Mouse (Mus musculus): ENCODE results near the gene Tll2. TPM values are rescaled to one million over a fixed set of nuclear protein-coding genes. Genes with fewer than 3 reads are reported as not detected.

Gene Tll2
- total RNA-seq, 2 experiments from 2014 or later = 0.43 to 0.47 TPM

DNA sequence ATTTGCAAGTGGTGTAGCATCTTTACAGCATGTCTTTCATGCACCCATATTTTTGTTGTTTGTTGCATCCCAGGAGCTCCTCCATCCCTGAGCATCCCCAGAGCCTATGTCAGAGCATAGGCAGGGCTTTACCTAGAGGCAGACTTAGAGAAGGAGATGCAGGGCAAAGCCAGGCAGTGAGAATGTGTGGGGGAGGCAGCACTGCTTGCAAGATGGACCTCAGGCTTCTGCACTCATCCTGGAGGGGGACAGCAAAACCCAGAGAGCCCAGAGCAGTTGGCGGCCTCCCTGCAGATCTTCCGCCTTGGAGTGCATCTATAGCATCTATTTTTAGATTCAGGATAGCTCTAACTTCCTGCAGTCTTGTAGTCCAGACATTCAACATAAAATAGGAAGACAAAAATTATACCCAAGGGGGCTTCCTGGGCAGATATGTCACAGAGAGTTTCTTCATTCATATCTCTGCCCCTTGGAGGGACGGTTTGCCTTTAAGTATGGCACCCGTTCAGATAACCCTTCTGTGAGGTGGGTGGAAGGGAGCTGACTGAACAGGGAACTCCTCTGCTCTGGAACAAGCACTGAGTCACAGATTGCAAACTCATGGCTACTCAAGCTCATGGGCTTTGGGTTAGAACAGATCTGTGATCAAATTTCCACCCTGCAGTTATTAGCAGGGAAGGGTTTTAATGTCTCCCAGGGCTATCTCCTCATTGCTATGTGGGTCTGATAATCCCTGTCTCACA lies 170.7 kb downstream of the Tll2 start:
- intact Hi-C loops (cut with DNase I) = no loop called here
- DNase-seq = no peak

Other genes starting within 250 kb of the Tll2 start
- 1 to 10 TPM; 1.6 to 2.0 TPM for gene Blnk, start 212.3 kb downstream of the Tll2 start, total RNA-seq (2021)
- not detected for gene Dntt, start 177.6 kb downstream of the Tll2 start, total RNA-seq (2021)
- not detected for gene Opalin, start 129.7 kb downstream of the Tll2 start, total RNA-seq (2021)
- 10 to 100 TPM; 73.5 to 75.7 TPM for gene Tm9sf3, start 57.2 kb upstream of the Tll2 start, total RNA-seq (2021)
- gene Pik3ap1, start 178.3 kb upstream of the Tll2 start, total RNA-seq (2021) = 1 to 10 TPM; 1.7 to 2.5 TPM

Measured in heart, postnatal 36 days (tissue).